Mouse (Mus musculus): ENCODE data around the gene Synj1.

- TF ChIP-seq CTCF (IDR thresholded peaks at IDR 0.05) (no peak), EP300 (IDR thresholded peaks at IDR 0.05; ENCODE audit: insufficient read depth, low read depth, low read length) (no peak), POLR2A (IDR thresholded peaks at IDR 0.05; ENCODE audit: insufficient read depth, low read depth, low read length) (no peak)
Observed at GRCm38 (mm10) chr16:90963866-90964265, 47.2 kb downstream of the Synj1 start.

Measured in heart, adult 2 months (tissue).